Mouse (Mus musculus) spleen, postnatal 4 days (tissue): ENCODE results near the gene Gprc5c.

ENCODE experiments used
- DNase-seq, 2 experiments: peaks; one replicate each; pipeline ENCODE4 v3.0.0; 2022; ENCODE audit warnings: low spot score in 2 of 2

The Gprc5c gene

GRCm38 (mm10) chr11:114850452-114851268 is at the start of gene Gprc5c:
Gene Gprc5c (plus strand): TSS chr11:114851152.
- no peak for DNase-seq

DNA sequence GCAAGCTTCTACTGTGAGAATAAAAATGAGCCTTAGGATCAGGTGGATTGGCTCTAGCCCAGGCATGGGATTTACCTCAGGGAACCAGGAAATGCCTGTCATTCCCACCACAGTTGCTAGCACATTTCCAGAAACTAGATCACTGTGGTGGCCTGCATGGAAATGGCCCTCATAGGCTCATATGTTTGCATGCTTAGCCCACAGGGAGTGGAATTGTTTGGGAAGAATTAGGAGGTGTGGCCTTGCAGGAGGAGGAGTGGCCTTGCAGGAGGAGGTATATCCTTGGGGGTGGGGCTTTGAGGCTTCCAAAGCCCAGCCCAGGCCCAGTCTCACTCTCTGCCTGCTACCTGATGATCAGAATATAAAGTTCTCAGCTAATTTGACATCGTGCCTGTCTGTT is 49.0 kb upstream of the Gprc5c start:
- DNase-seq, result no peak

GRCm38 (mm10) chr11:114802540-114803267 is 48.2 kb upstream of the Gprc5c start:
- DNase-seq, result no peak

- no peak for DNase-seq
Observed at GRCm38 (mm10) chr11:114803990-114804389, 47.0 kb upstream of the Gprc5c start.

- DNase-seq, result no peak
Observed at GRCm38 (mm10) chr11:114807025-114807424, 43.9 kb upstream of the Gprc5c start.

DNA sequence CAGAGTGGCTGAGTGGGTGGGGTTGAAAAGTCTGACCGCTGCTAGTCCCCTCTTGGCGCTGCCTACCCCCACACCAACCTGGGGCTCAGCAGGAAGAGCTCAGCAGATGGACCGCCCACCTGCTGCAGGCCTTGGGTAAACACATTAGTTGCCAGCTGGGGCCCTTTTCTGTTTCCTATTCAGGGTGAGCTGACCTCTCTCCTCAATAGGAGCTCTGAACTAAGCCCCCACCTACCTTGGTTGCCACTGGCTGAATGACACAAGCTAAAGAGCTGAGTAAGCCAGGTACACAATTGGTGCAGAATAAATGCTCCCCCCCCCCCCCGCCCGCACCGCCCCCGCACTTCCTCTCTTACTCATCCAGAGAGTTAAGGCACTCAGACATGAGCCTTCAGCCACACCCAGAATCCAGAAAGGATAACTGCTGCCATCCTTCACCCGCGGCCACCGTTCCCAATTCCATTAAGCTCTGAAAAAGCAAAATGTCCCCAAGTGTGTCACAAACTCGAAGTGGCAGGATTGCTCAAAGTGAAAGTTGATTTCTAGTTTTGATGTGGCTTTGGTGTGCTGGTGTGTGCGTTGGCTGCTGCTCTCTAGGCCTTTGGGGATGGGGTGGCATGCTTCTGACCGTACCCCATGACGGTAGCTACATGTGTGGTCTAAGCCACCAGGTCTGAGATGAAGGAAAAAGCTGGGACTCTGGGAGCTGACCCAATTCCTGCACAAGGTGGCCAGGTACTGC is 43.1 kb upstream of the Gprc5c start:
- no peak for DNase-seq

DNA sequence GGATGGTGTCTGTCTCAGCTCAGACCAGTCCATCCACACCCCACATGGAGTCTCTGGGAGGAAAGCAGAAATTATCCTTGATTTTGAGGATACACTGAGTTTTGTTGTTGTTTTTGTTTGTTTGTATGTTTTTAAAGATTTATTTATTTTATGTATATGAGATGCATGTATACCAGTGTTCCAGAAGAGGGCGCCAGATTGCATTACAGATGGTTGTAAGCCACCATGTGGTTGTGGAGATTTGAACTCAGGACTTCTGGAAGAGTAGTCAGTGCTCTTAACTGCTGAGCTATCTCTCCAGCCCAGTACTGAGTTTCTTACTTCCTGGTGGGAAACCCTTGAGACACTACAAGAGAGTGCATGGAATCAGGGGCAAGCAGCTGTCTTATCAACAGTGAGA is 41.6 kb upstream of the Gprc5c start:
- no peak for DNase-seq

DNA sequence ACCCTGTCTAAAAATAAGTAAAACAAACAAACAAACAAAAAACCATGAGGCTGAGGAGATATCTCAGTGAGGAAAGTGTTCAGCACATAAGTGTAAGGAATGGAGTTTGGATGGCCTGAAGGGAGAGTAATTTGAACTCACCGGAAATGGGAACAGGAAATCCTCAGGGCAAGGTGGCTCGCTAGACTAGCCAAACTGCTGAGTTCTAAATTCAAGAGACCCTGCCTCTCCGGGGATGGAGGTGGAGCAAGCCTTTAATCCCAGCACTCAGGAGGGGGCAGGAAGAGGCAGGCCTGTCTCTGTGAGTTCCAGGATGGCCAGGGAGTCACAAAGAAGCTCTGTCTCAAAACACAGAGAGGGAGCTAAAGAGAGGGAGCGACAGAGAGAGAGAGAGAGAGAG is 40.6 kb upstream of the Gprc5c start:
- no peak for DNase-seq

DNA sequence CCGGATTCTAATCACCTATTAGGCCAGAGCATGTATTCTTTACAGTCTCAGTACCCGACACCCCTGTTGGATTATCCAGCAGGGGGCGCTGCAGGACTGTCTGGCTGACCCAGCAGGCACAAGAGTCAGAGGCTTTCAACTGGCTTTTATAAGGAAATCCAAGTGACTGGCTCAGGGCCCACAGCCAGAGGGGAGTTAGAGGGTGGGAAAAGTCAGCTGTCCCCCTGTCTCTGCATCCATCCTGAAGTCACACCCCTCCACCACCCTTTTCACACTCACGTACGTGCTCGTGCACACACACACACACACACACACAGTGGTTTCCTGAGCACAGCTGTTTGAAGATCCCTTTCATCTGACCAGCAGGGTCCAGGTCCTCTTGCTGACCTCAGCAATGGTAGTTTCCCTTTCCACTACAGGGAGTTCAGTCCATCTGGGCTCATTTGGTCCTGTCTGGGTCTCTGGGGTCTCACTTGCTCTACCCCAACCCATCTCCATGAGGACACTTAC is 38.2 kb upstream of the Gprc5c start:
- peak; percentile 83 to 97 for DNase-seq

GRCm38 (mm10) chr11:114814873-114815592 is 35.9 kb upstream of the Gprc5c start:
- DNase-seq, result no peak

DNA sequence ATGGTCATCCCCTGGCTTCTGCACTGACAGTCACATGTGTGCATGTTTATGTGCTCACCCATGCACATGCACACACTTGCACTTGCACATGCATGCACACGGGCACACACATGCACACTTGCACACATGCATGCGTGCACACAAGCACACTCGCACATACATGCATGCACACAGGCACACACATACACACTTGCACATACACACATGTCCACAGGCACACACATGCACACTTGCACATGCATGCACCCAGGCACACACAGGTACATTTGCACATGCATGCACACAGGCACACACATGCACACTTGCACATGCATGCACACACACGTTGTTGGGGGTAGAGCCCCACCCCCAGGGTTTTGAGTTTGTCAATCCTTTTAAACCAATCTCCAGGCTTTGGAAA is 34.0 kb upstream of the Gprc5c start:
- no peak for DNase-seq

DNA sequence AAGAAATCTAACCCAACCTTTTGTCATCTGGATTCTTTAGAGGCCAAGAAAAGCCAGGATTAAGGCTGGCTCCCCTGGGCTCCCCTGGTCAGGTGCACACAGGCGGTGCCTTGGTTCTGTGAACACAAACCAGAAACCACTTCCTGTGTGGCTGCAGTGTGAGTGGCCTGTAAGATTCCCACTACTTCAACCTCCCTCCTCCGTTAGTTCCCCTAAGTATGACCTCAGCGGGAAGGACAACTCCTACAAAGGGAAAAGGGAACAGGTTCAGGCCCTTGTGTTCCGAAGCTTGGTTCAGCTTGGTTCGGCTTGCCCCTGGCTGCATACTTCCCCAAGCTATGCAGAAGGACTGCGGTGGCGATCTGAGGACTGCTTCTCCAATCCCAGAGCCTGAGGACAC is 32.8 kb upstream of the Gprc5c start:
- DNase-seq, result no peak

GRCm38 (mm10) chr11:114819110-114819509 is 31.8 kb upstream of the Gprc5c start:
- no peak for DNase-seq

- no peak for DNase-seq
Observed at GRCm38 (mm10) chr11:114820444-114820843, 30.5 kb upstream of the Gprc5c start.

- DNase-seq, result no peak
Observed at GRCm38 (mm10) chr11:114821325-114821724, 29.6 kb upstream of the Gprc5c start.

GRCm38 (mm10) chr11:114822727-114823126 is 28.2 kb upstream of the Gprc5c start:
- DNase-seq, result no peak

DNA sequence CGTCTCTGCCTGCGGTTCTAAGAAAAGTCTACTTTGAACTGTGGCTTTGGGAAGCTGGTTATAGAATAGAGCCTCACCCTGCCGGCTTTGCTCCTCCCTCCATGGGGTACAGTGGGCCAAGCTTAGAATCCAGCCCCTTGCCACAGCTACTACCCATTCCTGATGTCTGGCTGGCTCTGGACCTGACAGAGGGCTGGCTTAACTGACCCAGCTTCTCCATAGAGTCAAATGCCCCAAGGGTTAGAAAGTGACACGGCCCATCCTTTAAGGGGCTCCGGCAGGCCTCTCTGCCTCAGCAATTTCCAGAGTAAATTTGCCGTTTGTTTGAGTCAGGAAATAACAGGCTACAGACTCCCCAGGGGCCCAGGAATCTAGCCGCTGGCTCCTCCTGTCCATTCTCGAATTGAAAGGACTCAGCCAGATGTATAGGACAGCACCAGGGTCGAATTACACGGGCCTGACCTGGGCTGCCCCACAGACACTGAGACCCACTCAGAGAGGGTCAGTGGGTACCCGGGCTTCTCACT is 27.7 kb upstream of the Gprc5c start:
- no peak for DNase-seq

- no peak for DNase-seq
Observed at GRCm38 (mm10) chr11:114826686-114827085, 24.3 kb upstream of the Gprc5c start.

DNA sequence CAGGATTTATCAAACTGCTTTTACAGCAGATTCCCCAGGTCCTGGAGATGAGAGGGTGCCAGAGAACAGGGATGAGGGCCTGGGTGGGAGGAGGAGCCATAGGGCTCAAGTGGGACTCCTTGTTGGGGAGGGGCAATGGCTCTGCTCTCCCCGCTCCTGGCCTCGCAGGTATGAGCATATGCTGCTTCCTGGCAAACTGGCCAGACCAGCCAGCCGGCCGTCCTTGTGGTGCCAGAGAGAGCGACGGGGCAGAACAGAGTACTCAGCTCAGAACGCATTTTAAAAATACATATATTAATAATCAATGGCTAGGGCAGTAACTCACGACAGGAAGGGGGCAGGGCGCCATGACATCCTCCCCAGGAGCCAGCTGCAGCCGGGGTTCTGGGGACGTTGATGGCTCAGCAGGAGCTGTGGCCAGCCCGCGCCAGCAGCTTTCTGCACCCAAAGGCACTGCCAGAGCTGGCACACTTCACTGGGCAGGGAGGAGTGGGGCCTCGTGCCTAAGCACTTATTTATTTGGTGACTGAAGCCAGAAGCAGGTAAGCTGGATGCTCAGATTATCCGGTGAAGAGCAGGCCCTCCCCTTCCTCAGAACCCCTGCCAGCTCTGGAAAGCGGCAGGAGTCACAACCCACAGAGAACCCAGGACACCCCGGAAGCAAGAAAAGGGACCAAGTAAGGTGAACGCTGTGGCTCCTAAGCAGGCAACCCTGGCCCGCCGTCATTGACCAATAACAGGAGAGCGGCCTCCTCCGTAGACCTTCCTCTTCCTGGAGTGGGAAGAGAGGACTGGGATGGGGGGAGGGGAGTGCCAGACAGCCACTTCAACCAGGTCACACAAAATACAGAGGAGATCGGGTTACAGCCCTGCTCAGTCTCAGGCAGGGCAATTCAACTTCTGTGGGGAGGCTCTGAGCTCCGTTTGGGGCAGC is 21.2 kb upstream of the Gprc5c start:
- peak in 1 of 2 experiments; percentile 31 for DNase-seq

- DNase-seq, result no peak
Observed at GRCm38 (mm10) chr11:114830433-114830773, 20.5 kb upstream of the Gprc5c start.
